Mouse (Mus musculus): ENCODE results near the gene Krtap4-6. TPM values are rescaled to one million over a fixed set of nuclear protein-coding genes. Genes with fewer than 3 reads are reported as not detected.

Krtap4-6 gene
- total RNA-seq, 2 experiments from 2014 or later = not detected

Other genes starting within 250 kb of the Krtap4-6 start
- gene Krt12, start 243.7 kb downstream of the Krtap4-6 start, total RNA-seq (2021) = 1 to 10 TPM; 1.5 to 1.6 TPM
- gene Krt20, start 227.8 kb downstream of the Krtap4-6 start, total RNA-seq (2021) = not detected
- gene Krt23, start 172.8 kb downstream of the Krtap4-6 start, total RNA-seq (2021) = not detected
- gene Krt39, start 144.6 kb downstream of the Krtap4-6 start, total RNA-seq (2021) = not detected
- gene Krt40, start 122.8 kb downstream of the Krtap4-6 start, total RNA-seq (2021) = not detected
- not detected for gene Krtap3-3, start 115.1 kb downstream of the Krtap4-6 start, total RNA-seq (2021)
- not detected for gene Krtap3-2, start 109.1 kb downstream of the Krtap4-6 start, total RNA-seq (2021)
- not detected for gene Gm11939, start 106.5 kb downstream of the Krtap4-6 start, total RNA-seq (2021)
- gene Krtap3-1, start 99.3 kb downstream of the Krtap4-6 start, total RNA-seq (2021) = not detected
- not detected for gene Krtap1-5, start 84.9 kb downstream of the Krtap4-6 start, total RNA-seq (2021)
- gene Krtap1-4, start 82.3 kb downstream of the Krtap4-6 start, total RNA-seq (2021) = not detected
- not detected for gene Krtap1-3, start 74.6 kb downstream of the Krtap4-6 start, total RNA-seq (2021)
- gene Krtap9-3, start 67.9 kb downstream of the Krtap4-6 start, total RNA-seq (2021) = not detected
- gene Gm11938, start 62.7 kb downstream of the Krtap4-6 start, total RNA-seq (2021) = not detected
- not detected for gene Gm11937, start 55.8 kb downstream of the Krtap4-6 start, total RNA-seq (2021)
- gene Krtap2-4, start 51.1 kb downstream of the Krtap4-6 start, total RNA-seq (2021) = not detected
- gene Gm11562, start 45.5 kb downstream of the Krtap4-6 start, total RNA-seq (2021) = not detected
- not detected for gene Krtap4-1, start 37.7 kb downstream of the Krtap4-6 start, total RNA-seq (2021)
- not detected for gene Krtap4-2, start 30.9 kb downstream of the Krtap4-6 start, total RNA-seq (2021)
- not detected for gene Krtap4-7, start 21.9 kb downstream of the Krtap4-6 start, total RNA-seq (2021)
- not detected for gene Gm11555, start 15.7 kb downstream of the Krtap4-6 start, total RNA-seq (2021)
- gene Gm11563, start 7.0 kb downstream of the Krtap4-6 start, total RNA-seq (2021) = not detected
- not detected for gene Gm14190, start 24.8 kb upstream of the Krtap4-6 start, total RNA-seq (2021)
- not detected for gene Gm14180, start 68.3 kb upstream of the Krtap4-6 start, total RNA-seq (2021)
- not detected for gene Gm11595, start 107.0 kb upstream of the Krtap4-6 start, total RNA-seq (2021)
- not detected for gene Krtap4-8, start 114.7 kb upstream of the Krtap4-6 start, total RNA-seq (2021)
- not detected for gene Krtap4-9, start 119.2 kb upstream of the Krtap4-6 start, total RNA-seq (2021)
- not detected for gene Gm11596, start 127.5 kb upstream of the Krtap4-6 start, total RNA-seq (2021)
- gene Gm11569, start 133.0 kb upstream of the Krtap4-6 start, total RNA-seq (2021) = not detected
- gene Gm11554, start 138.5 kb upstream of the Krtap4-6 start, total RNA-seq (2021) = not detected
- not detected for gene Krtap4-13, start 143.9 kb upstream of the Krtap4-6 start, total RNA-seq (2021)
- gene Gm11564, start 149.7 kb upstream of the Krtap4-6 start, total RNA-seq (2021) = not detected
- not detected for gene 2300003K06Rik, start 172.1 kb upstream of the Krtap4-6 start, total RNA-seq (2021)
- not detected for gene Krtap4-16, start 185.6 kb upstream of the Krtap4-6 start, total RNA-seq (2021)
- gene Gm11568, start 192.0 kb upstream of the Krtap4-6 start, total RNA-seq (2021) = not detected
- gene Gm11559, start 198.5 kb upstream of the Krtap4-6 start, total RNA-seq (2021) = not detected
- not detected for gene Krtap9-1, start 207.4 kb upstream of the Krtap4-6 start, total RNA-seq (2021)
- not detected for gene Gm11567, start 213.2 kb upstream of the Krtap4-6 start, total RNA-seq (2021)
- not detected for gene Krtap31-1, start 242.0 kb upstream of the Krtap4-6 start, total RNA-seq (2021)
- gene Gm11565, start 248.8 kb upstream of the Krtap4-6 start, total RNA-seq (2021) = not detected